Mouse (Mus musculus): ENCODE results near the gene Fam19a1.

- TF ChIP-seq POLR2A (IDR thresholded peaks at IDR 0.05; ENCODE audit: borderline replicate concordance, insufficient read depth, low read length) (no peak), CTCF (IDR thresholded peaks at IDR 0.05; ENCODE audit: borderline replicate concordance, insufficient read depth, low read depth, low read length) (no peak)
Observed at GRCm38 (mm10) chr6:96439419-96439818, 326.5 kb downstream of the Fam19a1 start.
